Mouse (Mus musculus): ENCODE results near the gene Copg2. TPM values are rescaled to one million over a fixed set of nuclear protein-coding genes. Genes with fewer than 3 reads are reported as not detected.

Gene Copg2
- 24.6 and 26.2 TPM in 2 replicates for polyA plus RNA-seq (2015; fragmentation: Nextera tagmentation; extraction: Ambion mirVana)

- WGBS, result under 1% methylated on average over 60 of the region's 83 CpGs
- Histone ChIP-seq H3K4me1 (peaks cover 13% of the 10 kb centered on the region), H3K4me3 (replicated peaks) (peak within 1 kb of the TSS; percentile 86), H3K27ac (peak within 1 kb of the TSS; percentile 99), H3K36me3 (no peaks in the 10 kb centered on the region), H3K9me3 (replicated peaks) (no peaks in the 10 kb centered on the region), H3K9ac (peak within 1 kb of the TSS; percentile 76), H3K4me2 (peak within 1 kb of the TSS; percentile 66), H3K27me3 (no peaks in the 10 kb centered on the region)
- ATAC-seq (replicated peaks; ENCODE audit: low FRiP score), result peak; percentile 98
These were observed at the start of gene Copg2 for GRCm38 (mm10) chr6:30896195-30896985. Copg2 (minus strand) TSS chr6:30896794.

DNA sequence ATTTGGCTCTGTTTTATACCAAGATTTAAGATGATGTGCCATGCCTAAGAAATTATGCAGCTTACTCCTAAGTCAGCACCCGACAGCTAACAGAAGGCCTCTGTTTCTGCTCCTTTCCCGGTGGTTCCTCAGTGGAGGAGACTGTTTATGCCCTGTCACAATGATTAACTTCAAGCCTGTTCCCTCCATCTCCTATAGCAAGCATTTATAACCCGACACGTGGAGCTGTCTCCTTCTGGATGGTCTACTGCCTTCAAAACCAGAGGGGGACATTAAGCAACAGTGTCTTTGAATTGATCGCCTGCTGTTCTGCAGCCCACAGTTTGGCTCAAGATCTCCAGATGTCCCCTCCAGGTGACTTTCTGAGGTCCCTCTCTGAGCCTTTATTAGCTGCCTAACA is 42.7 kb upstream of the Copg2 start:
- H3K36me3 ChIP-seq, result no peaks in the 10 kb centered on the region
- no peaks in the 10 kb centered on the region for H3K9me3 ChIP-seq (replicated peaks)
- no peak overlapping the region for H3K9ac ChIP-seq
- H3K4me3 ChIP-seq (replicated peaks), result no peak overlapping the region
- 19% methylated on average over 5 of the region's 5 CpGs for WGBS
- no peak overlapping the region for H3K27ac ChIP-seq
- 0 out of 2 replicates have a peak, but pooled peaks cover 2% of the 10 kb centered on the region for H3K27me3 ChIP-seq
- 0 out of 2 replicates have a peak, but pooled peaks cover 2% of the 10 kb centered on the region for H3K4me1 ChIP-seq
- no peak overlapping the region for H3K4me2 ChIP-seq
- no peak for ATAC-seq (replicated peaks; ENCODE audit: low FRiP score)

DNA sequence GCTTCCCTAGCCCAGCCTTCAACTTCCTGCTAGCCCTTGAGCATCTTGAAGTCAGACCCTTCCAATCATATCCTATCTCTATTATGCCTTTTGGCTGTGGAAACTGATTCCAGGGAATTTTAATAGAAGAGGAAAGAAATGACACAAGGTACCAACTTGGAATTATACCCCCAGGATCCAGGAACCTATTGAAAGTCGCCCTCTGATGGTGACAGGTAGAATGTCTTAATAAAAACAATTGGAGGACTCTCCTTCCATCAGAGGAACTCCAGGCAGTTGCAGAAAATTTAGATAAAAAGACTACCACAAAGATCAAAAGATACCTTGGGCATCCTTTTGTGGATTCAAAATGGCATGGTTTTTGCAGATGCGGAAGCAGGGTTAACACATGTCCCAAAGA is 26.2 kb upstream of the Copg2 start:
- Histone ChIP-seq H3K27me3 (no peaks in the 10 kb centered on the region), H3K9me3 (replicated peaks) (no peaks in the 10 kb centered on the region), H3K4me3 (replicated peaks) (no peak overlapping the region), H3K27ac (no peak overlapping the region), H3K36me3 (no peaks in the 10 kb centered on the region), H3K9ac (no peak overlapping the region), H3K4me1 (peaks cover 8% of the 10 kb centered on the region), H3K4me2 (no peak overlapping the region)
- ATAC-seq (replicated peaks; ENCODE audit: low FRiP score), result no peak
- WGBS, result 51% methylated on average over 2 of the region's 2 CpGs

- H3K9ac ChIP-seq, result no peak overlapping the region
- no peak overlapping the region for H3K27ac ChIP-seq
- no peaks in the 10 kb centered on the region for H3K36me3 ChIP-seq
- no peak for ATAC-seq (replicated peaks; ENCODE audit: low FRiP score)
- 47% methylated on average over 10 of the region's 11 CpGs for WGBS
- H3K27me3 ChIP-seq, result no peaks in the 10 kb centered on the region
- no peaks in the 10 kb centered on the region for H3K9me3 ChIP-seq (replicated peaks)
- peak overlapping the region; percentile 55 for H3K4me2 ChIP-seq
- H3K4me3 ChIP-seq (replicated peaks), result no peak overlapping the region
- peaks cover 8% of the 10 kb centered on the region for H3K4me1 ChIP-seq
These were observed 25.2 kb upstream of the Copg2 start for GRCm38 (mm10) chr6:30921826-30922225.

GRCm38 (mm10) chr6:30920834-30921675 is 24.5 kb upstream of the Copg2 start:
- Histone ChIP-seq H3K27me3 (no peaks in the 10 kb centered on the region), H3K9me3 (replicated peaks) (no peaks in the 10 kb centered on the region), H3K4me3 (replicated peaks) (peak overlapping the region; percentile 26), H3K36me3 (no peaks in the 10 kb centered on the region), H3K9ac (no peak overlapping the region), H3K4me1 (peaks cover 8% of the 10 kb centered on the region), H3K27ac (peak overlapping the region; percentile 27; the same call in 1 of the 2 replicates), H3K4me2 (peak overlapping the region; percentile 55)
- WGBS, result 35% methylated on average over 21 of the region's 21 CpGs
- 0 out of 2 replicates have a peak, but pooled peaks have one; percentile 36 for ATAC-seq (replicated peaks; ENCODE audit: low FRiP score)

GRCm38 (mm10) chr6:30915473-30915872 is 18.9 kb upstream of the Copg2 start, which contains the start of gene Tsga13:
Tsga13 (minus strand) TSS chr6:30915573.
- Histone ChIP-seq H3K9ac (no peak within 1 kb of the TSS), H3K4me2 (no peak within 1 kb of the TSS), H3K27ac (no peak within 1 kb of the TSS), H3K4me1 (no peaks in the 10 kb centered on the region), H3K9me3 (replicated peaks) (no peaks in the 10 kb centered on the region), H3K27me3 (no peaks in the 10 kb centered on the region), H3K4me3 (replicated peaks) (no peak within 1 kb of the TSS), H3K36me3 (no peaks in the 10 kb centered on the region)
- no peak for ATAC-seq (replicated peaks; ENCODE audit: low FRiP score)
- 98% methylated on average over 2 of the region's 2 CpGs for WGBS

GRCm38 (mm10) chr6:30907970-30908369 is 11.4 kb upstream of the Copg2 start:
- H3K4me1 ChIP-seq, result 0 out of 2 replicates have a peak, but pooled peaks cover 7% of the 10 kb centered on the region
- no peak overlapping the region for H3K4me3 ChIP-seq (replicated peaks)
- H3K36me3 ChIP-seq, result no peaks in the 10 kb centered on the region
- no peak overlapping the region for H3K4me2 ChIP-seq
- H3K27me3 ChIP-seq, result no peaks in the 10 kb centered on the region
- H3K9me3 ChIP-seq (replicated peaks), result no peaks in the 10 kb centered on the region
- H3K9ac ChIP-seq, result no peak overlapping the region
- WGBS, result 64% methylated on average over 3 of the region's 3 CpGs
- no peak for ATAC-seq (replicated peaks; ENCODE audit: low FRiP score)
- H3K27ac ChIP-seq, result no peak overlapping the region

- no peak overlapping the region for H3K4me3 ChIP-seq (replicated peaks)
- no peaks in the 10 kb centered on the region for H3K27me3 ChIP-seq
- no peak overlapping the region for H3K9ac ChIP-seq
- no peak overlapping the region for H3K4me2 ChIP-seq
- no peaks in the 10 kb centered on the region for H3K9me3 ChIP-seq (replicated peaks)
- H3K4me1 ChIP-seq, result 0 out of 2 replicates have a peak, but pooled peaks cover 7% of the 10 kb centered on the region
- ATAC-seq (replicated peaks; ENCODE audit: low FRiP score), result no peak
- H3K36me3 ChIP-seq, result no peaks in the 10 kb centered on the region
- H3K27ac ChIP-seq, result no peak overlapping the region
- 44% methylated on average over 5 of the region's 5 CpGs for WGBS
These were observed 8.3 kb upstream of the Copg2 start for GRCm38 (mm10) chr6:30904911-30905310.

- 9% methylated on average over 3 of the region's 3 CpGs for WGBS
- no peaks in the 10 kb centered on the region for H3K27me3 ChIP-seq
- ATAC-seq (replicated peaks; ENCODE audit: low FRiP score), result no peak; the same call in 1 of the 2 replicates
These were observed 7.4 kb upstream of the Copg2 start for GRCm38 (mm10) chr6:30904033-30904432.

GRCm38 (mm10) chr6:30897520-30897919 is 926 bp upstream of the Copg2 start:
- no peaks in the 10 kb centered on the region for H3K36me3 ChIP-seq
- H3K9me3 ChIP-seq (replicated peaks), result no peaks in the 10 kb centered on the region
- H3K4me3 ChIP-seq (replicated peaks), result no peak overlapping the region
- peaks cover 13% of the 10 kb centered on the region for H3K4me1 ChIP-seq
- H3K4me2 ChIP-seq, result no peak overlapping the region
- WGBS, result 73% methylated on average over 6 of the region's 6 CpGs
- no peak overlapping the region for H3K9ac ChIP-seq
- no peaks in the 10 kb centered on the region for H3K27me3 ChIP-seq
- no peak for ATAC-seq (replicated peaks; ENCODE audit: low FRiP score)
- H3K27ac ChIP-seq, result no peak overlapping the region

More at GRCm38 (mm10) chr6:30904033-30904432, 7.4 kb upstream of the Copg2 start:
- Histone ChIP-seq H3K9ac (no peak overlapping the region), H3K27ac (no peak overlapping the region), H3K9me3 (replicated peaks) (no peaks in the 10 kb centered on the region), H3K4me3 (replicated peaks) (no peak overlapping the region), H3K36me3 (no peaks in the 10 kb centered on the region), H3K4me2 (no peak overlapping the region), H3K4me1 (0 out of 2 replicates have a peak, but pooled peaks cover 7% of the 10 kb centered on the region)

- no peaks in the 10 kb centered on the region for H3K27me3 ChIP-seq
- H3K4me1 ChIP-seq, result peaks cover 13% of the 10 kb centered on the region
- peak overlapping the region; percentile 99 for H3K27ac ChIP-seq
- 16% methylated on average over 8 of the region's 8 CpGs for WGBS
- no peaks in the 10 kb centered on the region for H3K36me3 ChIP-seq
- H3K4me3 ChIP-seq (replicated peaks), result peak overlapping the region; percentile 86
- H3K9me3 ChIP-seq (replicated peaks), result no peaks in the 10 kb centered on the region
- no peak for ATAC-seq (replicated peaks; ENCODE audit: low FRiP score)
- peak overlapping the region; percentile 66 for H3K4me2 ChIP-seq
- H3K9ac ChIP-seq, result peak overlapping the region; percentile 76
These were observed 363 bp upstream of the Copg2 start for GRCm38 (mm10) chr6:30896986-30897327.

DNA sequence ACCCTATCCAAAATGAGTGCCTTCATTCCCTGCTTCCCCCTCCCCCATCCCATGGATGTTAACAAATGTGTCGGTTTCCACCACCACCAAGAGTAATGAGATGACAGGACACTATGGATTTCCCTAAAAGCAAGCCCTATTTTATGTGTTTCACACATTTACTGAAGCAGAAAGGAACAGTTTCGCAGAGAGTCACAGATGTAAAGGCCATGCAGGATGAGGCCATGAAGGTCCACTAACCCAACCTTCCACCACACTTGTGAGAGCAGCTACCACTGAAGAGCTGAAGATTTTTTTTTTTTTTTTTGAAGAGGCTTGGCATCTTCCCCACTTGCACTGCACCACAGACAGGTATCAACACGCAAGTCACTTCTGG is 787 bp downstream of the Copg2 start:
- WGBS, result 11% methylated on average over 3 of the region's 3 CpGs

More for the DNA sequence above, 787 bp downstream of the Copg2 start:
- Histone ChIP-seq H3K27ac (peak overlapping the region; percentile 99), H3K36me3 (no peaks in the 10 kb centered on the region), H3K9ac (peak overlapping the region; percentile 76), H3K4me2 (peak overlapping the region; percentile 66), H3K4me3 (replicated peaks) (peak overlapping the region; percentile 86), H3K4me1 (peaks cover 13% of the 10 kb centered on the region), H3K9me3 (replicated peaks) (no peaks in the 10 kb centered on the region), H3K27me3 (no peaks in the 10 kb centered on the region)
- no peak for ATAC-seq (replicated peaks; ENCODE audit: low FRiP score)

Data from kidney, embryonic 15.5 days (tissue).